Mouse (Mus musculus): Measurements from ENCODE around the gene Pxdn. TPM values are rescaled to one million over a fixed set of nuclear protein-coding genes. Genes with fewer than 3 reads are reported as not detected.

Gene Pxdn
- total RNA-seq, 4 experiments from 2014 or later: 3.9 to 7.9 (median 5.4) TPM

DNA sequence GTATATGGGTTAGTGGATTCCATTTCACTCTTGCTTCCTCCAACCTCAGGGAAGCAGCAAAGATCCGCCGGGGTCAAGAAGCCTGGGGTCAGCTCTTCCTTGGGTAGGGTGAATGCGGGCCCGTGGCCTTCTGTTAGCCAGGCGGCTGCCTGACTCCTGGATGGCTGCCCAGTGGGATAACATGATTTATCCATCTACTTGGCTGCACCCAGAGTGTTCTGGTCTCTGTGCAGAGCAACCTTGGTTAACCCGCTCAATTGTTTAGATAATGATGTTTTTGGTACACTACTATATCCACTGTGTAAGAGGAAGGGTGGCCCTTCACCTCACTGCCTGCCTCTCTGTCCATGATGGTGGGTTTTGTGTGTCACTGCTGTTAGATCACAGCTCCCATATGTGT, 14.7 kb downstream of the Pxdn start:
- DNase-seq (ENCODE audit: low spot score in 2 of 2): peak in 1 of 2 experiments; percentile 18

DNA sequence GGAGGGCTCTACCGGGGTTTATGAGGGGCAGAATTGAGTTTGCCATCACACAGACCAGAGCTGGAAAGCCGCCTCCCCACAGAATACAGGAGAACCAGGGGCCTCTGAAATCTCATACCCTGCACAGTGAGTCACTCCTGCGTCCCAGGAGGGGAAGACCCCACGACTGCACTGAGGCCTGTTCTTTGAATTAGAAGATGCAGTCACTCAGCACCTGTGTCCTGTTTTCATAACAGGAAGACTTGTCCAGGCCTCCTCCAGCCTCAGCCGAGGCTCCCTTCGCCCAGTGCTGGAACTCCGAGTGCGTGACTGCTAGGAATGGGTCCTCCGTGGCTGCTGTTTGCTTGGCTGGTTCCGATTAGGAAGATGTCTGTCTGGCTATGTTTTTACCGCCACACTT, 16.6 kb downstream of the Pxdn start:
- DNase-seq (ENCODE audit: low spot score in 2 of 2): no peak

DNA sequence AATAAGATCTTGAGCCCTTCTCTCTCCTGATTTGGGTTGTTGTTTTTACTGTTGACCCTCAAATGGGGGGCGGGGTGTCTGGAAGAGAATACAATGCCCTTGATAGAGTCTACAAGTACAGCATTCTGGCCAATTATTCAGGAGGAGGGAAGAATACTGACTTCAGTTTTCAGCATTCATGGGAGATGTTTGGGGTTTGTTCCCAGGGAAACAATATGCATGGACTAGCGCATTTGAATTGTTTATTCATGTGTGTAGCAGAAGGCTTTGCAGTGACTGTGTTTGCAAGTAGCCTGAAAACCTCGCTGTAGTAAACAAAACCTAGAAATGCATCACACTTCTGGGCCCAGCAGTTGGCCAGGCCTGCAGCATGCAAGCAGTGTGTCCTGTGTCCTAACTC, 17.1 kb downstream of the Pxdn start:
- DNase-seq (ENCODE audit: low spot score in 2 of 2): no peak

DNA sequence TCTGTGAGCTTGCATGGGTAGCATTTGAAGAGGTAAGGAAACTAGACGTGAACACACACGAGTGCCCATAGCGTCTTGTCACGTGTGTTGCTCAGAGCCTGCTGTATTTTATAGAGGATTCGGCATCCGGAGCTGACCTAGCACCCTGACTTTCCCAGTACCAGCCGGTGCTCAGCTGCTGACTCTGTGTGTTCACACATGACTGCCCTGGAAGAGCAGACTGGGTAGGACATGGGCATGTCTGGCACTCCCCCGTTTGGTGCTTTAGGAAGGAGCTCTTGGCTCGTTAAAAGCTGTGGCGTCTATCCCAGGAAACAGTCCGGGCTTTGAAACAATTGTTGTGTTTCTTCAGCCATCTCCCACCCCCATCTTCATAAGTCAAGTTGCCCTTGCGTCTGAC, 19.6 kb downstream of the Pxdn start:
- DNase-seq (ENCODE audit: low spot score in 2 of 2): no peak

DNA sequence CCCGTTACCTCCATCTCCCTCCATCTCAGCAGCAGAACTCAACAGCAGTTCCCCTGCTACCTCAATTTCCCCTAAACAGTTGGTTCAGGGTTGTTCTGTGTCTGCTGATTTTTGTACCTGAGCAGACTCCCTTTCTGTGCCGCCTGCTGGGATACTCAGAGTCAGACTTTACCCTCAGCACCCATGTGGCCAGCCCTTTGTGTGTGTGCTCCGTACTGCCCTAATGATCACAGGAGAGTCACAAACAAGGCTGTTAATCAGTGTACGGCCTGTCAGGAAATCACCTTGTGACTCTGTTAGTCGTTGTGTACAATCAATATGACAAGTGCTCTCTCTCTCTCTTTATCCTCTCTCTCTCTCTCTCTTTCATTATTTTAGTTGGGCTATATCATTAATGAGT, 21.2 kb downstream of the Pxdn start:
- DNase-seq (ENCODE audit: low spot score in 2 of 2): no peak

DNA sequence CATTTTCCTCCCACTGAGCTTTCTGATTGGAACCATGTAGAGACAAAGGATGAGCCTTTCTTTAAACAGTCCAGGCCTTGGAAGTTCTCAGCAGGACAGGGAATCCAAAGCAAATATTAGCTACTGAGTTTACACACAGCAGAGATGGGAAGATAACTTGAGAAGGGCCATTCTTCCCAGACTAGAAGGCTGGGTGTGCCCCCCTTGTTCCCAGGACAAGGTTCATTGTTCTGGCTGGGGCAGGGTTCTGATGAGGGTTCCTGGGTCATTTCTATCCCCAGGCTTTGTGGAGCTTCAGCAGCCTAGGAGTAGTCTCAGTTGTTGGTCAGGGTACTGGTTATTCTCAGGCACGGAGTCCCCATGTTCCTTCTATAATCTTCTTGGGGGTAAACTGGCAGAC, 23.6 kb downstream of the Pxdn start:
- no peak for DNase-seq (ENCODE audit: low spot score in 2 of 2)

DNA sequence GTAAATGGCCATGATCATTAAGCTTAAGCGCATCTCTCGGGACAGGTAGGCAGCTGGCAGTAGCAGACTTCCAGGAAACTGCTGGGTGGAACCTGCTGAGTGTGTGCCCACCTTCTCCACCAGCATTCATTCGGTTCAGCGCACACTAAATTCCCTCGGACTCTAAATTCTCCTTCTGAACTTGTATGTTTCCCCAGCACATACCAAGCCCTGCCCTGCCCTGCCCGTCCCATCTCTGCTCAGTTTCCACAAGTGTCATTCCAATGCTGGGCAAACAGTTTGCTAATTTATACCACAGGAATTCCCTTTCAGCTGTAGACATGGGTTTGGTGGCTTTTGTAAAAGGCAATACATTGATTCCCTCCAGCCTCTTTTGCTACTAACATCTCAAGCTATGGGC, 27.6 kb downstream of the Pxdn start:
- no peak for DNase-seq (ENCODE audit: low spot score in 2 of 2)

DNA sequence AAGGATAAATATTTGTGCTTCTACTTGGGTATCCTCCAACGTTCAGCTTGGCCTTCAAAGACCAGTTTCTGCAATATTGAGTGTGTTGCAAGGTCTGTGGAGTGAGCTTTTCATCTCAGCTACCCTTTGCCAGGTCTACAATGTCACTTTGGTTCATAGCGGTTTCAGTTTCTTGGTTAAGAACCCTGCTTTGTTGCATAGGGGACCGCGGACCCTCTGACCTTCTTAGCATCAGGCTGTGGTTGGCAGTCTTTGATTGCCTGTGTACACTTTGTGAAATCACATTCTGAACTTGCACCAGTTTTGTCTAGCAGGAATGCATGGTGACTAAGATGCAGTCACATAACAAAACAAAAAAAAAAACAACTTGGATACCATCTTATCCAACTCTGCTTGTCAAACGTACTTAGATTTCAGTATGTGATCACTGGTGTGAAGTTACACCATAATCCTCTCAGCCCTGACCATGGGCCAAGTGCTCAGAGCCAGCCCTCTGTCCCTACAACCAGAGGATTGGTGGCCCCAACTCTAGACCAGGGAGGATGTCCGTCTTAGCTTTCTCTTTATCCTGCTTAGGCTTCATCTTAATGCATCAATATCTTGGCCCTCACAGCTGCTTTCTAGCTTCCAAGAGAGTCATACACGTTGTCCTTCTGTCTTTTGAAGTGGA, 34.5 kb downstream of the Pxdn start:
- no peak for DNase-seq (ENCODE audit: low spot score in 2 of 2)

DNA sequence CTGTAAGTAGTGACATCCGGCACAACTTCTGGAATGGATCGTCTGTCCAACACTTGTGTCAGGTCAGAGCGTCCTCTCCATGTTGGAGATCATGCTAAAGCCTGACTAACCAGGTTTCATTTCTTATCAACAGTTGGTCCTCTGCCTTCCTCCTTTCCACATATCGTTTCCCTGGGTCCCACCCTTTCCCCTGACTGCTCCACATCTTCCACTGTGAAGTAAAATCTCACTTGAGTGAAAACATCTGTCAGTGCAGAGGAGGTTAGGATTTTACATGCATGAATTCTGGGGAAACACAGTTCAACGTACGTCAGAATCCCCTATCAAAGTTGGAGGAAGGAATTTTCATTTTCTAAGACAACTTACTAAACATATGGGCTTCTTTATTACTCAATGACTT, 35.1 kb downstream of the Pxdn start:
- no peak for DNase-seq (ENCODE audit: low spot score in 2 of 2)

DNA sequence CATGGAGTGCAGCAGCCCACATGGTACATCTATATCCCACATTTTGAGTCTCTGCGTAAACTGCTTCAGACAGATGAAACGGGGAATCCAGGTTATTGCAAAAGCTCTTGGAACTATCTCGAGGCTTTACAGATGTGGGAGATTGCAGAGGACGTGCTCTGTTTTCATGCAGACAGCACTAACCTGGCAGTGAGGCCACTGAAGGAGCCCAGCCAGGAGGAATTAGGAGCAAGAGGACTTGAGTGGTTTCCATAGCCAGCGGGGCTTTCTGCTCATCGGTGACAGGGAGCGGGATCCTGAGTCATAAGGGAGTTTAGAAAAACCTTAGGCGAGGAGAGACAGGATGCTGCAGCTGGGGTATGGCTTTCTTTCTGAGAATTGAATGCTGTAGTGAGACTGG, 42.7 kb downstream of the Pxdn start:
- no peak for DNase-seq (ENCODE audit: low spot score in 2 of 2)

DNA sequence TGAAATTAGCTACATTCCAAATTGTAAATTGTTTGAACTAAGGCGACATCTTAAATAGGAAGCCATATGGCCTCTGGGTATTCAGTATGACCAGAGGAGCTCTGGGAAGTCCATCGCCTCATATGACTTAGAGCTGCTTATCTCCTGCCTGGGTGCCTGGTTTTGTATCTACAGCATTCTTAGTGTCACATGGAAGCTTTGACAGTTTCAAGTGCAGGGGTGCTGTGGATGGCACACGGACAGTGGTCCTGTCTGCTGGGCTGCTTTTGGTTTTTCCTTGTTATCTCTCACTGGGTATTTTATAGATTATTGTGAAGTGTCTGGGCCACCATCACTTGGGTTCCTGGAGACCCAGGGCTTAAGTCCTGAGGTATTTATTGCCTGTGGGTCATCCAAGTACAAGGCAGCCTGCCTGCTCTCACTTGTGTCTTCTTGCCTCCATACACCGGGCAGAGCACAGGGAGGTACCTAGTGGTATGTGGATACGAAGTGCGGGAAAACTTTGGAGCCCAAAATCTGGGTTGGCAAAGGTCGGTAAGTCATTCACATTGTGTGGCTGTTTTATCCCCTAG, 44.4 kb downstream of the Pxdn start:
- no peak for DNase-seq (ENCODE audit: low spot score in 2 of 2)

DNA sequence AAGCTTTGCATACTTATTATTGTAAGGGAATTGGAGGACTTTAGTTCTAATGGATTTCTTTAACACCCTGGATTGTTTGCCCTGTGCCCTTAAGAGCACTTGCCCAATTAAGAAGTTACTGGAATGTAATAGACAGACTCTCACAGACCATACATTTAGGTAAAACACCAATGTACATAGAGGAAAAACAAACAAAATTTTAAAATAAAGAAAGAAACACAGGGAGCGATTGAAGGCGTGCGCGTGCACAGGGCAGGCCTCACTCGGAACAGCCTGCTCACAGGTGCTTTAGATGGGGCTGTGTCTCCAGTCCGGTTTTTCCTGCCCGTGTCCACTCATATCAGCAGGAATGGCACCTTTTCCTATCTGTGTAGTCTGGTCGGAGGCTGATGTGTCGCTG, 45.8 kb downstream of the Pxdn start:
- no peak for DNase-seq (ENCODE audit: low spot score in 2 of 2)

DNA sequence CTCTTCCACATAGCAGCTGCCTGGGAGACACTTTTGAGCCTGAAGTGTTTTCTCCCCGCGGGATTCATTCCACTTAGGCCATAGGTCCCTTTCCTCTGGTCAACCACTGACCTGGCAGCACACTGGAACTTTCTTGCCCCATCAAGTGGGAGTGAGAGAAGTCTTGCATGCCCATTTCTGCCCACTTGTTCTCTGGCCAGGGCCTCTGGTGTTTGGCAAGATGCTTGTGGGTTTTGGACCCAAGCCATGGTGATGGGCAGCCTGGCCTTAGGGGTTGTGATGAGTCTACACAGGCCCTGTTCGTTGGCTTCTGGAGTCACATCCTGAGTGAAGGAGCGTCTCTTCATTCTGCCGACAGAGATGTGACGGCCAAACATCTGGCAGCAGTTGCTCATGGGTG, 47.7 kb downstream of the Pxdn start:
- no peak for DNase-seq (ENCODE audit: low spot score in 2 of 2)

DNA sequence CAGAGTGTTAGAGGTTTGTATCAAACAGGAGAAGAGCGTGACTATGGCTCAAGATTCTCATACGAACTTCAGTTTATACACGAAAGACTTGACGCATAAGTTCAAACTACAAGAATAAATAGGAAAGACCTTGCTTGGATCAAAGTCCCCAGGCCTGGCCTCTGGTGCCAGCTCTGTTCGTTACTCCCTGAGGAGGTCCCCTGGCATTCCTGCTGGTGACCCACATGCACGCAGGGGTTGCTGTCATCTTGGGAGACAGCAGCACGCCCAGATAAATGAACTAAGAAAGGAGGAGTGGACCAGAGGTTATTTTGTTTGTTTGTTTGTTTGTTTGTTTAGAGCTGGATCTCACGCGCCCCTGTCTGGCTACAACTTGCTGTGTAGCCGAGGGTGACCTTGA, 48.8 kb downstream of the Pxdn start:
- no peak for DNase-seq (ENCODE audit: low spot score in 2 of 2)

DNA sequence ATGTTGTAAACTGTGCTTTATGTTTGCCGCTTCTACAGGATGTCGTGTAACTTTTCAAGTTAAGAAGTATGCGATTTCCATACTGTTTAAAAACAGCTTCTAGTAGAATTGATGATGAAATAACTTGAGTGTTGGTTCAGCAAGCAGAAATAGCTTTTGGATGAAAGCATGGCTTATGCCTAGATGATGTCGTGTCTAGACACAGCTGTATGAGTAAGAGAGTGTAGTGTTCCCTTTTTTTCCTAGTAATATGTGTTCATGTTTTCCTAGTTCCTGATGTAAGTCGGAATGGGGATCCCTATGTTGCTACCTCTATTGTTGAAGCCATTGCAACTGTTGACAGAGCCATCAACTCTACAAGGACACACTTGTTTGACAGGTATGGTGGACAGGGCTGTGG, 61.5 kb downstream of the Pxdn start:
- DNase-seq (ENCODE audit: low spot score in 2 of 2): no peak

DNA sequence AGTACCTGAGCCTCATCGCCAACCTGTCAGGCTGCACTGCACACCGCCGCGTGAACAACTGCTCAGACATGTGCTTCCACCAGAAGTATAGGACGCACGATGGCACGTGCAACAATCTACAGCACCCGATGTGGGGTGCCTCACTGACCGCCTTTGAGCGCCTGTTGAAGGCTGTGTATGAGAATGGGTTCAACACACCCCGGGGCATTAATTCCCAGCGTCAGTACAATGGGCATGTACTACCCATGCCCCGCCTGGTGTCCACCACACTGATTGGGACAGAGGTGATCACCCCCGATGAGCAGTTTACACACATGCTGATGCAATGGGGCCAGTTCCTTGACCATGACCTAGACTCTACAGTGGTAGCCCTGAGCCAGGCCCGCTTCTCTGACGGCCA, 64.5 kb downstream of the Pxdn start:
- no peak for DNase-seq (ENCODE audit: low spot score in 2 of 2)

DNA sequence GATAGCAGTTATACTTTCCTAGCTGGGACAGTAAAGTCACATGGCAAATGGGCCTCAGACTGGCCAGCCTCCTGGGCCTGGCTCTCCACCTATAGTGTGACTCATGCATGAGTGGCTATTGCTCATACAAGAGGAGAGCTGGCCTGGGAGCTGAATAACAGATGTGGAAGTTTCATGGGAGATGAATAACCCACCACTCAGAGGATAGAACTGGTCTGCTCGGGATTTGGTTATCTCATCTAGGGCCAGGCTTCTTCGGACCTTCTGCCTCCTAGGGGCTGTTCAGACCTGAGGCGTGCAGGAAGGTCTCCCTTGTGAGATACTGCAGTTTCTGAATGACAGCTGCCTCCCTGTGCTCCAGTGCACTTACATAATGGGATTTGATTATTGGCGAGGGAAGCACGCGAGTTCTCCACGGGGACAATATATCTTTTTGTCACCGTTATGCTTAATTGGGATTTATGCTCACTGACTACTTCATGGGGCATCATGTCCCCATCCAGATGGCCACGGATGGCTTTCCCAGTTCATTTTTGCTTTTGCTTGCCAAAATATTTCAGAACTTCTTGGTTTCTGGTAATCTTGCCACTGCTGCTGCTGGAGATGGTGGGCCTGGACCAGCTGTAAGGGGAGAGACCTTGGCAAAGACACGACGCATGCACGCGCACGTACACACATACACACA, 66.4 kb downstream of the Pxdn start:
- DNase-seq (ENCODE audit: low spot score in 2 of 2): no peak

DNA sequence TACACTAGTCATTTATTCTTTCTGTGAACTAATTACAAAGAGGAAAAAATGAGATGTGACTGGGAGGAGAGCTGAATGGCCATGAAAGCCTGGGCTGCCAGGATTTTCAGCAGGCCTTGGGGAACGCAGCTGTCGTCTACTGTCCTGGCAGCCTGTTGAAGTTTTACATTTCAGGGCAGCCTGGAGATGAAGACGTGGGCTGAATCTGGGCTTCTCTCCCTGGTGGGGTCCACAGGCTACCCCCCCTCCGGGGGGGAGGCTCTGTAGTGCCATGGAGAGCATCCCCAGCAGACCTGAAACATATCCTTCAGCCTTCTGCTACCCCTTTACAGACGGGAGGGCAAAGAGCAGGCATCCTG, 66.9 kb downstream of the Pxdn start:
- DNase-seq (ENCODE audit: low spot score in 2 of 2): no peak

DNA sequence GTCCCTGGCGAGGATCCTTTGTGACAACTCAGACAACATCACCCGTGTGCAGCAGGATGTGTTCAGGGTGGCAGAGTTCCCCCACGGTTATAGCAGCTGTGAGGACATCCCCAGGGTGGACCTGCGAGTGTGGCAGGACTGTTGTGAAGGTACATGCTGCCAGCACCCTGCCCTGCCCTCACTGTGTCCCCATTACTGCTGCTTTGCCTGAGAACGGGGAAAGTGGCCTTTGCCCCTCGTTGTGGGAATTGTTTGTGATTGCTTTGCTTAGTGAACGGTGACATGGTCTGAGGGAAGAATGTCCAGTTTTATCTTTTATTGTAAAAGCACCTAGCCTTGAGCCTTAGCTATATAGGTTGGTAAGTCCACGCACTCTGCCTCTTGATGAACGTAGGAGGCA, 69.2 kb downstream of the Pxdn start:
- DNase-seq (ENCODE audit: low spot score in 2 of 2): no peak

DNA sequence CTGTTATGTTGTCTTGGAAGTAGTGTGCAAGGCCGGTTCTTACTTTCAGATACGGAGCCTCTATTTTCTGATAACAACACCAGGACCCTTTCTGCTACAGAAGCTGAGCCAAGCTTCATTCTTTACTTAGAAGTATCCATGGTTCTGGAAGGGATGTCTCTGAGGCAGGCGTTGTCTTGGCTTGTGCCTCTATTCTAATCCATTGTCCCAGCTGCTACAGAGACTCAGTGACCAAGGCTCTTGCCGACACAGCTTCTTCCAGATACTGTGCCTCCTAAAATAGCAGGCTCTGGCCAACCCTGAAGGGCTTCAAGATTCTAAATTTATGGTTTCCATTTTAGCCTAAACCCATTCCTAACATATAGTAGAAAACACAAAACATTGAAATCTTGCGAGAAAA, 71.3 kb downstream of the Pxdn start:
- DNase-seq (ENCODE audit: low spot score in 2 of 2): no peak

DNA sequence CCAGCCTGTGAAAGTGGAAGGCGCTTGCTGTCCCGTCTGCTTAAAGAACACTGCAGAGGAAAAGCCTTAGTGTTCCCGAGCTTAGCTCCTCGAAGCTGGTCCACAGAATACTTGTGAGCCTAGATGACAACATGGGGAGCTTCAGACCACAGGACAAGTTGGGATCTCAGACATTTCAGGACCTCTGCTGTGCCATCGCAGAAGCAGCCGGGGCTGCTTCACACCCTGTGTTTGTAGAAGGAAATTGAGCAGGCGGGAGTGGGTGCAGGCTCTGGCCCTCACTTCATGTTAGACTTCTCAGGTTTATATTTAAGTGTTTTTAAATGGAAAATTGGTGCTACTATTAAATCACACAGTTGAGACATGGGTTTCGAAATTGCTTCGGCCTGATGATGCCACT, 78.1 kb downstream of the Pxdn start:
- DNase-seq (ENCODE audit: low spot score in 2 of 2): no peak

DNA sequence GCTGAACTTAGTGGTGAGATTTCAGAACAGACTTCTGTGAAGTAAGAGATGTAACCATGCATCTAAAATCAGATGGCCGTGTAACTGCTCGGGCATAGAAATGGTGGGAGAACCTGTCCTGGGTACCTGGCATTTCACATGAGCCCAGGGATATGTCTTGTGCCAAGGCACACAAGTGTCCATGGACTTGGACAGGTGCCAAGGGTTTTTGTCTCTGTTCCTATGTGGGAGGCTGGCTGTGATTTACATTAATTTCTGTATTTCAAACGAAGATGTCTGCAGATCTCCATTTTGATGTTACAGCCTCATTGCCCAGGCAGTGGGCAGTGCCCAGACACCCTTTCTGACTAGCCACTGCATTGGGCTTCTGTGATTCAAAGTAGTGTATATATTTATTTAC, 79.7 kb downstream of the Pxdn start:
- no peak for DNase-seq (ENCODE audit: low spot score in 2 of 2)

DNA sequence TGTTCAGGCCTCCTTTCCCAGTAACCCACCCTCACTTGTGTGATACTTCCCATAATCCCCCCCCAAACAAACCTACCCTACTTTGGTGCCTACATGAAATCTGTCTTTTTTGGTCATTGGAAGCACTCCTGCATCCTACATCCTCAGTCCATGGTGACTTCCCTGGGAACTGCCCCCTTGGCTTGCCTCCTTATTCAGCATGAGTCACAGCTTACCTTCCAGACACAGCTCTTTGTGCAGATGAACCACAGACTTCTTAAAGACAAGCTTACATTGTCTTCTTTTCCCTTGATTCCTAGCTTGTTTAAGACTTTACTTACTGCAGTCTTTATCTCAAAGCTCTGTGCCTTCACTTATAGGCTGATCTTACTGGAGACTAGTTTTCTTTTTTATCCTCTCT, 83.0 kb downstream of the Pxdn start:
- DNase-seq (ENCODE audit: low spot score in 2 of 2): no peak

Measured in gastrocnemius, adult 8-10 months (tissue).